ENCODE assay signal across 8 mouse cellular contexts in genomic region chr13:55210193-55210970, GRCm38 (mm10). TPM values are rescaled to one million over a fixed set of nuclear protein-coding genes. Genes with fewer than 3 reads are reported as not detected.
DNase-seq lines count a peak whose midpoint lies in the region; ATAC-seq and TF ChIP-seq lines count a peak whose summit lies in the region.

No protein-coding gene starts in this region.

- peak overlapping the region; percentile 79 for H3K4me2 ChIP-seq in hindbrain, postnatal 0 days (ENCODE audit: low read depth, low read length)
- H3K4me2 ChIP-seq in limb, embryonic 11.5 days (ENCODE audit: low read depth, severe bottlenecking): peak overlapping the region; percentile 85

- peak overlapping the region; percentile 93 for H3K9ac ChIP-seq in hindbrain, postnatal 0 days (replicated peaks; ENCODE audit: low read length)
- H3K9ac ChIP-seq in limb, embryonic 11.5 days (ENCODE audit: low read length): peak overlapping the region; percentile 97

- peaks cover 7% of the 10 kb centered on the region; the same call in 1 of the 2 replicates for H3K36me3 ChIP-seq in hindbrain, postnatal 0 days (ENCODE audit: insufficient read depth, low read length)
- no peaks in the 10 kb centered on the region; the same call in 1 of the 2 replicates for H3K36me3 ChIP-seq in limb, embryonic 11.5 days (ENCODE audit: control insufficient read depth, insufficient read depth, low read length)
- peaks cover 23% of the 10 kb centered on the region for H3K36me3 ChIP-seq in midbrain, embryonic 10.5 days

- H3K4me1 ChIP-seq in hindbrain, postnatal 0 days (ENCODE audit: insufficient read depth, low read length): peaks cover 31% of the 10 kb centered on the region
- peaks cover 20% of the 10 kb centered on the region for H3K4me1 ChIP-seq in limb, embryonic 11.5 days (ENCODE audit: control insufficient read depth, insufficient read depth, low read length)
- H3K4me1 ChIP-seq in midbrain, embryonic 10.5 days: peaks cover 52% of the 10 kb centered on the region

- H3K27me3 ChIP-seq in hindbrain, postnatal 0 days (ENCODE audit: insufficient read depth, low read length): no peaks in the 10 kb centered on the region
- H3K27me3 ChIP-seq in limb, embryonic 11.5 days (ENCODE audit: control insufficient read depth, insufficient read depth, low read length): no peaks in the 10 kb centered on the region
- no peaks in the 10 kb centered on the region for H3K27me3 ChIP-seq in midbrain, embryonic 10.5 days (ENCODE audit: low read depth, poor library complexity, severe bottlenecking)

- ATAC-seq in hindbrain, postnatal 0 days: peak; percentile 51
- peak; percentile 46 for ATAC-seq in limb, embryonic 11.5 days (ENCODE audit: insufficient number of reproducible peaks, low FRiP score, low TSS enrichment, low read depth)

- whole genome bisulfite sequencing in hindbrain, postnatal 0 days: 2% methylated on average over 55 of the region's 77 CpGs
- WGBS in limb, embryonic 11.5 days: 0% methylated on average over 60 of the region's 77 CpGs
- 1% methylated on average over 75 of the region's 77 CpGs for WGBS in midbrain, embryonic 10.5 days

- peak overlapping the region; percentile 98 for H3K27ac ChIP-seq in hindbrain, postnatal 0 days
- peak overlapping the region; percentile 98 for H3K27ac ChIP-seq in limb, embryonic 11.5 days (replicated peaks; ENCODE audit: low read depth, low read length)
- peak overlapping the region; percentile 100 for H3K27ac ChIP-seq in midbrain, embryonic 10.5 days (replicated peaks)

- peak; percentile 44 to 51 for DNase-seq in adrenal gland, adult 18-20 months (ENCODE audit: low spot score in 2 of 2)
- DNase-seq in adrenal gland, adult 8-10 months: no peak
- peak; percentile 85 for DNase-seq in embryo, embryonic 11 days
- peak; percentile 56 for DNase-seq in gastrocnemius, postnatal 25 days
- peak; percentile 71 for DNase-seq in hindbrain, postnatal 0 days (ENCODE audit: low spot score)
- peak; percentile 83 for DNase-seq in limb, embryonic 11.5 days (ENCODE audit: low spot score)
- DNase-seq in midbrain, embryonic 10.5 days (ENCODE audit: low spot score): peak; percentile 86
- peak; percentile 16 to 60 for DNase-seq in spleen, postnatal 14 days (ENCODE audit: low spot score in 2 of 2)

- TF ChIP-seq CTCF in hindbrain, postnatal 0 days (IDR thresholded peaks at IDR 0.05; ENCODE audit: low read depth): no peak

- no peaks in the 10 kb centered on the region for H3K9me3 ChIP-seq in hindbrain, postnatal 0 days (ENCODE audit: low read length)
- H3K9me3 ChIP-seq in limb, embryonic 11.5 days (ENCODE audit: control insufficient read depth, low read length): no peaks in the 10 kb centered on the region
- no peaks in the 10 kb centered on the region for H3K9me3 ChIP-seq in midbrain, embryonic 10.5 days (replicated peaks)

- peak overlapping the region; percentile 76 for H3K4me3 ChIP-seq in hindbrain, postnatal 0 days (ENCODE audit: low read length)
- H3K4me3 ChIP-seq in limb, embryonic 11.5 days (ENCODE audit: low read depth, low read length): peak overlapping the region; percentile 86
- peak overlapping the region; percentile 95 for H3K4me3 ChIP-seq in midbrain, embryonic 10.5 days

RNA-seq across cellular contexts. Expression of gene Nsd1, which starts 0.8 kb away (rescaled TPM):
- total RNA-seq in adrenal gland, adult 18-20 months (2021): 10 to 100 TPM; 76.4 to 82.4 TPM
- total RNA-seq in adrenal gland, adult 8-10 months (2022): 100 to 1,000 TPM in 2 of 4 experiments, 10 to 100 TPM in 2; 84.9 to 139 (median 113) TPM
- total RNA-seq in gastrocnemius, postnatal 25 days (2021): 10 to 100 TPM; 46.0 to 51.2 TPM
- 59.3 and 78.2 TPM in 2 replicates for total RNA-seq in hindbrain, postnatal 0 days (2014; rRNA removed)
- 64.0 and 67.7 TPM in 2 replicates for polyA plus RNA-seq in hindbrain, postnatal 0 days (2015; fragmentation: Nextera tagmentation; extraction: Ambion mirVana)
- 69.0 and 70.0 TPM in 2 replicates for polyA plus RNA-seq in limb, embryonic 11.5 days (2014; fragmentation: Nextera tagmentation; extraction: Ambion mirVana)
- polyA plus RNA-seq in midbrain, embryonic 10.5 days (2016; fragmentation: Nextera tagmentation; extraction: Ambion mirVana): 70.7 and 72.9 TPM in 2 replicates

RNA-seq across cellular contexts. Expression of gene Fgfr4, which starts 57.9 kb away (rescaled TPM):
- 10 to 100 TPM; 28.4 to 38.7 TPM for total RNA-seq in adrenal gland, adult 18-20 months (2021)
- total RNA-seq in adrenal gland, adult 8-10 months (2022): 10 to 100 TPM; 19.0 to 63.2 (median 35.3) TPM
- total RNA-seq in gastrocnemius, postnatal 25 days (2021): 1 to 10 TPM; 2.4 to 3.1 TPM
- total RNA-seq in hindbrain, postnatal 0 days (2014; rRNA removed): 0.84 and 2.5 TPM in 2 replicates
- polyA plus RNA-seq in hindbrain, postnatal 0 days (2015; fragmentation: Nextera tagmentation; extraction: Ambion mirVana): 1.0 and 1.5 TPM in 2 replicates
- 3.9 and 4.4 TPM in 2 replicates for polyA plus RNA-seq in limb, embryonic 11.5 days (2014; fragmentation: Nextera tagmentation; extraction: Ambion mirVana)
- 0.25 and 0.35 TPM in 2 replicates for polyA plus RNA-seq in midbrain, embryonic 10.5 days (2016; fragmentation: Nextera tagmentation; extraction: Ambion mirVana)
